Mouse (Mus musculus): Measurements from ENCODE around the gene Terf2ip. TPM values are rescaled to one million over a fixed set of nuclear protein-coding genes. Genes with fewer than 3 reads are reported as not detected.

The Terf2ip gene
- total and polyA plus RNA-seq, 3 experiments = 9.4 to 13.7 (median 12.4) TPM

DNA sequence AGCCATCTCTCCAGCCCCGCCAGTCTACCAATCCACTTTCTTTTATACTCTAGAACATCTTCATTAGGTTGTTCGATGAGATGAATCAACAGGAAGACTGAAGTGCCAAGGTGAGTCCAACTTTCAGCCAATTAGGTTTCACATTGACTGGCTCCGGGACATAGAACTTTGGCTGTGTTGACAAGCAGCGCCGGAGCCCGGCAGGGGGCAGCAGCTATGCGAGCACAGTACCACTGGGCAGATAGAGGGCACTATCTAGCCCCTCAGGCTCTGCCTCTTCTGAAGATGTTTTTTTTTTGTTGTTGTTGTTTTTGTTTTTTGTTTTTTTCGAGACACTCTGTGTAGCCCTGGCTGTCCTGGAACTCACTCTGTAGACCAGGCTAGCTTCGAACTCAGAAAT lies 40.3 kb downstream of the Terf2ip start:
- peaks cover 4% of the 10 kb centered on the region for H3K9me3 ChIP-seq (replicated peaks; ENCODE audit: low read length)
- dilution Hi-C loops (cut with MboI; ENCODE audit: extremely low pct_ligation_motif_present, extremely low pct_unique_long_range_greater_than_20kb, low sequenced_read_pairs) (no loop called here), in situ Hi-C loops (cut with MboI; ENCODE audit: low pct_ligation_motif_present, low pct_unique_long_range_greater_than_20kb, low sequenced_read_pairs) (loop anchor here (10.0 kb wide), 1 partner anchor 1583 kb away; the partner anchor contains the start of gene Mon1b)
- H3K36me3 ChIP-seq (replicated peaks in 1 of 2; ENCODE audit: control insufficient read depth in 1 of 2, insufficient read depth in 1 of 2, low read length in 1 of 2) = no peaks in the 10 kb centered on the region
- peaks cover 52% of the 10 kb centered on the region for H3K27me3 ChIP-seq (replicated peaks)
- TF ChIP-seq RAD21 (IDR thresholded peaks at IDR 0.05; ENCODE audit: low read depth, low read length) (peak; percentile 13), HCFC1 (IDR thresholded peaks at IDR 0.05; ENCODE audit: low read depth, low read length) (no peak), POLR2AphosphoS2 (IDR thresholded peaks at IDR 0.05; ENCODE audit: low read depth, low read length) (no peak), GABPA (IDR thresholded peaks at IDR 0.05; ENCODE audit: insufficient replicate concordance, low read depth, low read length) (no peak), MXI1 (IDR thresholded peaks at IDR 0.05; ENCODE audit: low read depth, low read length) (no peak), CHD2 (IDR thresholded peaks at IDR 0.05; ENCODE audit: low read length) (no peak), SMC3 (IDR thresholded peaks at IDR 0.05; ENCODE audit: low read depth, low read length) (peak; percentile 26; the same call in 1 of the 2 replicates), USF2 (conservative IDR thresholded peaks at IDR 0.05; ENCODE audit: low read depth, low read length) (no peak), RCOR1 (conservative IDR thresholded peaks at IDR 0.05; ENCODE audit: low read depth, low read length) (no peak), CTCF (conservative IDR thresholded peaks at IDR 0.05 in 1 of 2, IDR thresholded peaks at IDR 0.05 in 1 of 2; ENCODE audit: low read depth in 2 of 2, low read length in 2 of 2) (peak in 1 of 2 experiments; percentile 94; a peak in 2 of 4 replicates), ELF1 (IDR thresholded peaks at IDR 0.05; ENCODE audit: low read depth, low read length) (no peak), BHLHE40 (IDR thresholded peaks at IDR 0.05; ENCODE audit: low read depth, low read length) (no peak), NELFE (IDR thresholded peaks at IDR 0.05; ENCODE audit: low read depth, low read length) (peak; percentile 52; the same call in 1 of the 2 replicates), TCF12 (IDR thresholded peaks at IDR 0.05; ENCODE audit: low read depth, low read length) (no peak), MAX (IDR thresholded peaks at IDR 0.05; ENCODE audit: low read length) (no peak), NRF1 (IDR thresholded peaks at IDR 0.05; ENCODE audit: low read depth, low read length) (no peak)
- no peak overlapping the region for H3K27ac ChIP-seq (ENCODE audit: insufficient read depth, low read depth)
- DNase-seq (ENCODE audit: extremely low read depth) = peak; percentile 35
- H3K4me2 ChIP-seq (ENCODE audit: insufficient read depth, low read depth, poor library complexity, severe bottlenecking) = no peak overlapping the region
- H3K4me1 ChIP-seq (ENCODE audit: control insufficient read depth in 1 of 2, insufficient read depth in 2 of 2) = no peaks in the 10 kb centered on the region
- H3K9ac ChIP-seq (ENCODE audit: insufficient read depth, low read depth) = no peak overlapping the region
- no peaks in the 10 kb centered on the region for H3K79me2 ChIP-seq (replicated peaks; ENCODE audit: control insufficient read depth, extremely low read depth, insufficient read depth, poor library complexity, severe bottlenecking)
- H3K4me3 ChIP-seq (replicated peaks in 1 of 3; ENCODE audit: low read depth in 2 of 3, low read length in 2 of 3, poor library complexity in 1 of 3) = no peak overlapping the region

DNA sequence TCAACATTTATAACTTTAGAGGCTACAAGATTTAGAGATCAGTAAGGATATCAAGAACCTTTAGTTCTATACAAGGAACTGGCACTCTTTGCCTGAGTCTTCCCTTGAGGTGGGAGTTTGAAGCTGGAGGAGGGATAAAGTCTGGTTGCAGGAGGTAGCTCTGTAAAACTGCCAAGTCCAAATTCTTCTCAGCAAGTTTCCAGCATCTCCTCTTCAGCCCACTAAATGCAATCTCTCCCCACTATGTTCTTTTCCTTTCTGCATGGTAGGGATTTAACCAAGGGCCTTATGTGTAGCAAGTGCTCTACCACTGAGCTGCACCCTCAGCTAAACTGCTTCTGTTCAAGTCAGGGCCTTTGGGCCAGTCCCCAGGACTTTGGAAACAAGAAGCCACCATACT lies 43.3 kb downstream of the Terf2ip start:
- TF ChIP-seq USF1 (IDR thresholded peaks at IDR 0.05; ENCODE audit: low read depth, low read length) (no peak), RCOR1 (conservative IDR thresholded peaks at IDR 0.05; ENCODE audit: low read depth, low read length) (no peak), MAFK (IDR thresholded peaks at IDR 0.05; ENCODE audit: insufficient replicate concordance, low read length) (no peak), MAX (IDR thresholded peaks at IDR 0.05; ENCODE audit: low read length) (no peak), JUND (conservative IDR thresholded peaks at IDR 0.05; ENCODE audit: low read depth, low read length) (no peak), UBTF (IDR thresholded peaks at IDR 0.05; ENCODE audit: low read depth, low read length) (no peak), TCF12 (IDR thresholded peaks at IDR 0.05; ENCODE audit: low read depth, low read length) (no peak), MAZ (IDR thresholded peaks at IDR 0.05; ENCODE audit: low read depth, low read length) (no peak), POLR2A (IDR thresholded peaks at IDR 0.05; ENCODE audit: low read depth, low read length) (no peak), ELF1 (IDR thresholded peaks at IDR 0.05; ENCODE audit: low read depth, low read length) (no peak), CHD2 (IDR thresholded peaks at IDR 0.05; ENCODE audit: low read length) (no peak)
- dilution Hi-C loops (cut with MboI; ENCODE audit: extremely low pct_ligation_motif_present, extremely low pct_unique_long_range_greater_than_20kb, low sequenced_read_pairs) = no loop called here

More for the DNA sequence above, 43.3 kb downstream of the Terf2ip start:
- in situ Hi-C loops (cut with MboI; ENCODE audit: low pct_ligation_motif_present, low pct_unique_long_range_greater_than_20kb, low sequenced_read_pairs) = loop anchor here (10.0 kb wide), 1 partner anchor 1580 kb away; the partner anchor contains the start of gene Mon1b
- Histone ChIP-seq H3K4me3 (replicated peaks in 1 of 3; ENCODE audit: low read depth in 2 of 3, low read length in 2 of 3, poor library complexity in 1 of 3) (no peak overlapping the region), H3K79me2 (replicated peaks; ENCODE audit: control insufficient read depth, extremely low read depth, insufficient read depth, poor library complexity, severe bottlenecking) (no peaks in the 10 kb centered on the region), H3K4me2 (ENCODE audit: insufficient read depth, low read depth, poor library complexity, severe bottlenecking) (no peak overlapping the region), H3K36me3 (replicated peaks in 1 of 2; ENCODE audit: control insufficient read depth in 1 of 2, insufficient read depth in 1 of 2, low read length in 1 of 2) (no peaks in the 10 kb centered on the region), H3K4me1 (ENCODE audit: control insufficient read depth in 1 of 2, insufficient read depth in 2 of 2) (no peaks in the 10 kb centered on the region), H3K27me3 (replicated peaks) (peaks cover 60% of the 10 kb centered on the region), H3K9ac (ENCODE audit: insufficient read depth, low read depth) (no peak overlapping the region), H3K27ac (ENCODE audit: insufficient read depth, low read depth) (no peak overlapping the region), H3K9me3 (replicated peaks; ENCODE audit: low read length) (peaks cover 2% of the 10 kb centered on the region)
- no peak for DNase-seq (ENCODE audit: extremely low read depth)
